Mouse (Mus musculus) C2C12 (cell line): ENCODE measurements around the gene Fmnl3.

Experiments used
- CTCF ChIP-seq: IDR thresholded peaks from one replicate; pipeline ENCODE4 v1.5.1; 2011; ENCODE audit not compliant: control insufficient read depth, insufficient read depth, insufficient read length
- FOSL1 ChIP-seq: IDR thresholded peaks from one replicate; pipeline ENCODE4 v1.8.0; 2011; ENCODE audit warnings: mild to moderate bottlenecking, low read length; ENCODE audit not compliant: poor library complexity, insufficient read depth, severe bottlenecking
- MAX ChIP-seq: IDR thresholded peaks from one replicate; pipeline ENCODE4 v1.6.1; 2011; ENCODE audit warnings: mild to moderate bottlenecking, control low read depth

DNA sequence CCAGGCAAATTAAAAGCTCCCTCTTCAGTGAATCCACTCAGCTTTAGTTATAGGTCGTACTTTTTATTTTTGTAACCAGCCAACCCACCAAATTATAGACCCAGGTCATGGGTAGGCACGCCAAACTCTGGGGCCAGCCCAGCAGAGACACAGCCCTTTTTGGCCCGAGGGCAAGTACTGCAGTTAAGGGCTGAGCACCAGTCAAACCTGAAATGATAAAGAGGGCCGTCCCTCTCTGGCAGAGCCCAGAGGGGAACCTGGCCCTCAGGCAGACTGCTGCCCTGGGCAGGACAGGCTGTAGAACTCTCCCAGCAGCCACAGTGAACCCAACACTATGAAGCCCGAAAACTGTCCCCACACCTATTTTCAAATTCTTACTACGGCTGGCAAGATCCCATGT is 13.8 kb downstream of the Fmnl3 start:
- TF ChIP-seq CTCF (no peak), MAX (no peak), FOSL1 (no peak)
